Mouse (Mus musculus): ENCODE data around the gene Hist1h4f. TPM values are rescaled to one million over a fixed set of nuclear protein-coding genes. Genes with fewer than 3 reads are reported as not detected.
"Not testable (repeated sequence)": the region's sequence is repeated elsewhere in the genome, so short reads cannot be mapped to it uniquely, and the experiment has no call there.

The Hist1h4f gene
- polyA plus RNA-seq (2015; fragmentation: Nextera tagmentation; extraction: Ambion mirVana) = not detected in 2 replicates

DNA sequence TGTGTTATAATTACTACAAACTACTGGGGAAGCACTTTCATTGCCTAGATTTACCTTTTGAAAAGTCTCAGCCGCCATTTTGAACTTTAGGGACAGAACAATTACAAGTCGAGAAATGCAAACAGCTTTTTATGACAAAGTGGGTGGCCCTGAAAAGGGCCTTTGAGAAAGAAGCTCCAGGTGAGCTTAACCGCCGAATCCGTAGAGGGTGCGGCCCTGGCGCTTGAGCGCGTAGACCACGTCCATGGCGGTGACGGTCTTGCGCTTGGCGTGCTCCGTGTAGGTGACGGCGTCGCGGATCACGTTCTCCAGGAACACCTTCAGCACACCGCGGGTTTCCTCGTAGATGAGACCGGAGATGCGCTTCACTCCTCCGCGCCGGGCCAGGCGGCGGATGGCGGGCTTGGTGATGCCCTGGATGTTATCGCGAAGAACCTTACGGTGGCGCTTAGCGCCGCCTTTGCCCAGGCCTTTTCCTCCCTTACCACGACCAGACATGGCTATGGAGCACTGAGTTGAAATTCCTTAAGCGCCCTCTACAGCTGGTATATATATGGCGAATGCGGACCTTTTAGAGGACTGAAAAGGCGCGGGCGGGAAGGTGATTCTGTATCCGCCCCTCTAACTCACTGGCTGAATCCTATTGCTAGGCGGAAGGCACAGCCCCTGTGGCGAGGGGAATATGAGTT is at the start of gene Hist1h4f:
Gene Hist1h4f (minus strand): TSS at position 503 of the 689 bp plus-strand sequence.
- H3K9ac ChIP-seq = peak within 1 kb of the TSS; percentile 54
- H3K27me3 ChIP-seq, H3K36me3 ChIP-seq, H3K9me3 ChIP-seq: not testable (repeated sequence)
- H3K4me1 ChIP-seq (replicated peaks) = peaks cover 32% of the 10 kb centered on the region
- under 1% methylated on average over 47 of the region's 47 CpGs for WGBS
- peak within 1 kb of the TSS; percentile 46 for H3K4me3 ChIP-seq
- peak; percentile 93 for ATAC-seq (ENCODE audit: low FRiP score, low read depth)
- H3K27ac ChIP-seq (replicated peaks) = peak within 1 kb of the TSS; percentile 87
- H3K4me2 ChIP-seq = peak within 1 kb of the TSS; percentile 64

GRCm38 (mm10) chr13:23597957-23598356 is 46.5 kb upstream of the Hist1h4f start:
- H3K4me2 ChIP-seq = no peak overlapping the region
- no peak overlapping the region for H3K9ac ChIP-seq
- H3K36me3 ChIP-seq = no peaks in the 10 kb centered on the region
- H3K27ac ChIP-seq (replicated peaks) = no peak overlapping the region
- no peaks in the 10 kb centered on the region for H3K4me1 ChIP-seq (replicated peaks)
- no peaks in the 10 kb centered on the region for H3K27me3 ChIP-seq
- no peaks in the 10 kb centered on the region for H3K9me3 ChIP-seq
- no peak overlapping the region for H3K4me3 ChIP-seq
- WGBS = 8% methylated on average over 9 of the region's 9 CpGs
- ATAC-seq (ENCODE audit: low FRiP score, low read depth) = no peak

- Histone ChIP-seq H3K36me3 (no peaks in the 10 kb centered on the region), H3K9ac (no peak overlapping the region), H3K4me2 (no peak overlapping the region), H3K27ac (replicated peaks) (no peak overlapping the region), H3K9me3 (no peaks in the 10 kb centered on the region), H3K27me3 (no peaks in the 10 kb centered on the region), H3K4me3 (no peak overlapping the region), H3K4me1 (replicated peaks) (no peaks in the 10 kb centered on the region)
- ATAC-seq (ENCODE audit: low FRiP score, low read depth) = no peak
- WGBS = 86% methylated on average over 7 of the region's 7 CpGs
Measured at GRCm38 (mm10) chr13:23595622-23596372, 44.3 kb upstream of the Hist1h4f start.

- H3K4me3 ChIP-seq = no peak overlapping the region
- no peak overlapping the region for H3K9ac ChIP-seq
- H3K4me2 ChIP-seq = no peak overlapping the region
- no peaks in the 10 kb centered on the region for H3K27me3 ChIP-seq
- H3K9me3 ChIP-seq = no peaks in the 10 kb centered on the region
- no peaks in the 10 kb centered on the region for H3K4me1 ChIP-seq (replicated peaks)
- WGBS = 85% methylated on average over 2 of the region's 2 CpGs
- no peaks in the 10 kb centered on the region for H3K36me3 ChIP-seq
- no peak for ATAC-seq (ENCODE audit: low FRiP score, low read depth)
- H3K27ac ChIP-seq (replicated peaks) = no peak overlapping the region
Measured at GRCm38 (mm10) chr13:23595185-23595584, 43.7 kb upstream of the Hist1h4f start.

GRCm38 (mm10) chr13:23593051-23593770 is 41.8 kb upstream of the Hist1h4f start:
- Histone ChIP-seq H3K36me3 (no peaks in the 10 kb centered on the region), H3K9ac (no peak overlapping the region), H3K9me3 (no peaks in the 10 kb centered on the region), H3K4me3 (no peak overlapping the region), H3K4me1 (replicated peaks) (no peaks in the 10 kb centered on the region), H3K4me2 (no peak overlapping the region), H3K27me3 (no peaks in the 10 kb centered on the region), H3K27ac (replicated peaks) (no peak overlapping the region)
- ATAC-seq (ENCODE audit: low FRiP score, low read depth) = no peak
- 85% methylated on average over 5 of the region's 5 CpGs for WGBS

GRCm38 (mm10) chr13:23592614-23593013 is 41.2 kb upstream of the Hist1h4f start:
- 85% methylated on average over 7 of the region's 7 CpGs for WGBS
- no peaks in the 10 kb centered on the region for H3K4me1 ChIP-seq (replicated peaks)
- no peak overlapping the region for H3K4me2 ChIP-seq
- H3K4me3 ChIP-seq = no peak overlapping the region
- no peak for ATAC-seq (ENCODE audit: low FRiP score, low read depth)
- H3K9me3 ChIP-seq = no peaks in the 10 kb centered on the region
- no peak overlapping the region for H3K9ac ChIP-seq
- no peaks in the 10 kb centered on the region for H3K27me3 ChIP-seq
- H3K36me3 ChIP-seq = no peaks in the 10 kb centered on the region
- H3K27ac ChIP-seq (replicated peaks) = no peak overlapping the region

DNA sequence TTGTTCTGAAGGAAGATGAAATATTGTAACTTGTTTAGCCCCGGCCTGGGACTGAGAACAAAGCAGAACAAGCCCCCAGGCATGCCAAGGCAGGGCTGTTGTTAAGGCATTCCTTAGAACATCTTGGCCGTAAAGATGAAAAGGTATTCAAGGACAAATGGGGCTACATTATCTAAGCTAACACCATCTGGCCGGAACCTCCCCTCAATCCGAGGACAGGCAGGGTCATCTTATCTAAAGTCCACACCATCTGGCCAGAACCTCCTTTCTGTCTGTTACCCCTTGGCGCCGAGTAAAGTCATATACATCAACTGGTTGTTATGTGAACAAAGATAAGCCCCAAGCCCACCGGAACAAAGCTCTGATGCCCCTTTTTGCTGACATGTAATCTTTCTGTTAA is 40.4 kb upstream of the Hist1h4f start:
- not testable (repeated sequence) for H3K9me3 ChIP-seq; ATAC-seq (ENCODE audit: low FRiP score, low read depth)
- 89% methylated on average over 7 of the region's 7 CpGs for WGBS

GRCm38 (mm10) chr13:23591206-23591605 is 39.8 kb upstream of the Hist1h4f start:
- WGBS = 94% methylated on average over 7 of the region's 7 CpGs
- Histone ChIP-seq H3K27ac (replicated peaks) (no peak overlapping the region), H3K9me3 (no peaks in the 10 kb centered on the region), H3K27me3 (no peaks in the 10 kb centered on the region), H3K4me1 (replicated peaks) (peaks cover 7% of the 10 kb centered on the region), H3K4me3 (no peak overlapping the region), H3K36me3 (no peaks in the 10 kb centered on the region), H3K9ac (no peak overlapping the region), H3K4me2 (no peak overlapping the region)
- ATAC-seq (ENCODE audit: low FRiP score, low read depth) = no peak

More for the DNA sequence above, 40.4 kb upstream of the Hist1h4f start:
- not testable (repeated sequence) for H3K4me3 ChIP-seq; H3K4me1 ChIP-seq (replicated peaks); H3K36me3 ChIP-seq; H3K4me2 ChIP-seq; H3K9ac ChIP-seq; H3K27me3 ChIP-seq; H3K27ac ChIP-seq (replicated peaks)

GRCm38 (mm10) chr13:23586940-23587225 is 35.4 kb upstream of the Hist1h4f start:
- H3K36me3 ChIP-seq = no peaks in the 10 kb centered on the region
- WGBS = 13% methylated on average over 1 of the region's 1 CpGs
- H3K4me2 ChIP-seq = peak overlapping the region; percentile 93
- peak overlapping the region; percentile 39 for H3K9ac ChIP-seq
- H3K4me3 ChIP-seq = peak overlapping the region; percentile 53
- H3K9me3 ChIP-seq = no peaks in the 10 kb centered on the region
- no peaks in the 10 kb centered on the region for H3K27me3 ChIP-seq
- peak overlapping the region; percentile 79 for H3K27ac ChIP-seq (replicated peaks)
- peaks cover 30% of the 10 kb centered on the region for H3K4me1 ChIP-seq (replicated peaks)
- no peak for ATAC-seq (ENCODE audit: low FRiP score, low read depth)

DNA sequence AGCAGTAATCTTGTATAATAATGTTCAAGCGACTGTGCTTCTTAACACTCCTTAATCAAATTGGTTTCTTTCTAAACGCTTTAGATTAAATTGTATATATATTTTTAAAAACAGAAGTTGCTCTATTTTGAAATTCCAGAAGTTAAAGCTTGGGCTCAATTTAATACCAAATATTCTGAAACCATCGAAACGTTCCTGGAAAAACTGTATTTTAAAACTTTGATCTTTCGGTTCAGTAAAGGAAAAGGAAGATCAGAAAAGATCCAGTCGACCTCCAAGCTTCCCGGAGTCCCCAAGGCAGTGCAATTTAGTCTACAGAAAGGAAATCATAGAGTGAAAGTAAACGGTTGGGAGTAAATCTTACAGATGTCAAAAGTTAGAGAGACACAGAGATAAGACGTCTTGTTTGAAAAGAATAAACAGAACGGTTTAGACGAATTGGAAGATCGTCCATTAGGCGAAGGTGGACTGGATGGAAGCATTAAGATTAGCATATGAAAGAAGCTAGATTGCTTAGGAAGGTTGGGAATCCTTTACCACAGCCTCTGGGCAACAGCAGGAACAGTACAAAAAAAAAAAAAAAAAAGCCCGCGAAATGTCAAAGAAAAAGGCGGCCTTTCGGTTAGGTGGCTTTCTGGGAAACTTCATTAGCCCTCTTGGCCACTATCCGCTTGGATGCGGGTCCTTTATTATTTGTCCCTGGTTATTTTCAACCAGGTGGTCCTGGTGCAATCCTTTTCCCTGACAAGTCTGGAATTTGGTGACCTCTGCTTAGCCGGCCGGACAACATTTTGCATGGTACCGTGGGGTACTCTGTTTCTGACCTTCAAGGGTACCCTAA is 34.9 kb upstream of the Hist1h4f start:
- 1% methylated on average over 22 of the region's 22 CpGs for WGBS

GRCm38 (mm10) chr13:23585442-23586098 is 34.1 kb upstream of the Hist1h4f start:
- peak; percentile 91 for ATAC-seq (ENCODE audit: low FRiP score, low read depth)

More for the DNA sequence above, 34.9 kb upstream of the Hist1h4f start:
- peak overlapping the region; percentile 93 for H3K27ac ChIP-seq (replicated peaks)
- H3K4me2 ChIP-seq = peak overlapping the region; percentile 93
- no peaks in the 10 kb centered on the region for H3K36me3 ChIP-seq
- peak overlapping the region; percentile 39 for H3K9ac ChIP-seq
- H3K4me3 ChIP-seq = peak overlapping the region; percentile 53
- peaks cover 33% of the 10 kb centered on the region for H3K4me1 ChIP-seq (replicated peaks)
- no peaks in the 10 kb centered on the region for H3K9me3 ChIP-seq
- no peaks in the 10 kb centered on the region for H3K27me3 ChIP-seq
- no peak for ATAC-seq (ENCODE audit: low FRiP score, low read depth)

More at GRCm38 (mm10) chr13:23585442-23586098, 34.1 kb upstream of the Hist1h4f start:
- H3K4me2 ChIP-seq = peak overlapping the region; percentile 93
- H3K9ac ChIP-seq = peak overlapping the region; percentile 62
- not testable (repeated sequence) for H3K27me3 ChIP-seq, H3K9me3 ChIP-seq, H3K36me3 ChIP-seq
- under 1% methylated on average over 33 of the region's 36 CpGs for WGBS
- peaks cover 38% of the 10 kb centered on the region for H3K4me1 ChIP-seq (replicated peaks)
- peak overlapping the region; percentile 53 for H3K4me3 ChIP-seq
- H3K27ac ChIP-seq (replicated peaks) = peak overlapping the region; percentile 93
